Mouse (Mus musculus): ENCODE results near the gene Gm10190. TPM values are rescaled to one million over a fixed set of nuclear protein-coding genes. Genes with fewer than 3 reads are reported as not detected.
"Not testable (repeated sequence)": the region's sequence is repeated elsewhere in the genome, so short reads cannot be mapped to it uniquely, and the experiment has no call there.

Gene Gm10190
- polyA plus RNA-seq, 2 experiments: not detected

- Histone ChIP-seq H3K27ac (no peak overlapping the region), H3K4me3 (ENCODE audit: insufficient read depth in 1 of 2, low read depth in 2 of 2, low read length in 2 of 2) (peak overlapping the region; percentile 23 to 63), H3K4me1 (replicated peaks; ENCODE audit: control insufficient read depth in 2 of 2, insufficient read depth in 2 of 2, low read length in 1 of 2) (peaks cover 0 to 5% of the 10 kb centered on the region in 2 experiments; a peak in 1 of 4 replicates), H3K9me3 (ENCODE audit: control insufficient read depth, low read length) (no peaks in the 10 kb centered on the region), H3K36me3 (replicated peaks; ENCODE audit: control insufficient read depth, insufficient read depth, low read depth) (no peaks in the 10 kb centered on the region), H3K9ac (replicated peaks) (no peak overlapping the region), H3K4me2 (ENCODE audit: low read depth) (peak overlapping the region; percentile 40), H3K27me3 (ENCODE audit: control insufficient read depth, insufficient read depth, low read length) (no peaks in the 10 kb centered on the region)
- 12% methylated on average over 17 of the region's 17 CpGs for WGBS (ENCODE audit: insufficient replicate concordance)
- DNase-seq (ENCODE audit: low read depth in 3 of 3, low spot score in 3 of 3): peak; percentile 31 to 38 (median 33)
- no peak for TF ChIP-seq EP300 (IDR thresholded peaks at IDR 0.05; ENCODE audit: low read depth)
- peak; percentile 47 for TF ChIP-seq CTCF (IDR thresholded peaks at IDR 0.05; ENCODE audit: low read depth)
- peak; percentile 68 for ATAC-seq (ENCODE audit: insufficient read depth)
Measured at GRCm38 (mm10) chr17:80391423-80392403, 18.4 kb upstream of the Gm10190 start.

DNA sequence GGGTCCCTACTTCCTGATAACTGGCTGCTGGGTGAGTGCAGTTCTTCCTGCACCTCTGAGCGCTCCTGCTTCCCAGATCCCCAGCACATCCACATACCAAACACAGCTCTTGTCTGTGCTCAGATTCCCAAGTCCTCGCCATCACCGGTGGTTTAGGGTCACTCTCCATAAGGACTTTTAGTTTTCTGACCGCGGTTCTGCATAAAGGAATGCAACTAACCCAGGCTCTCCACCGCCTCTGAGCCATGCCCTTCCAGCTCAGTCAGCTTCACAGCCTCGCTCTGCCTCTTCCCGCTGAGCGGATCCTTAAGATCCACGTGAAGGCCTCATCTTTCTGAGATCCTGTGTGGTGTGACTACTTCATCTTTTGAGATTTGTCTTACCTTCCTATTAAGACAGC, 16.7 kb upstream of the Gm10190 start:
- Histone ChIP-seq H3K4me3 (ENCODE audit: insufficient read depth in 1 of 2, low read depth in 2 of 2, low read length in 2 of 2) (no peak overlapping the region), H3K36me3 (replicated peaks; ENCODE audit: control insufficient read depth, insufficient read depth, low read depth) (no peaks in the 10 kb centered on the region), H3K9ac (replicated peaks) (no peak overlapping the region), H3K27me3 (ENCODE audit: control insufficient read depth, insufficient read depth, low read length) (no peaks in the 10 kb centered on the region), H3K27ac (no peak overlapping the region), H3K4me1 (replicated peaks; ENCODE audit: control insufficient read depth in 2 of 2, insufficient read depth in 2 of 2, low read length in 1 of 2) (peaks cover 0 to 5% of the 10 kb centered on the region in 2 experiments; a peak in 1 of 4 replicates), H3K9me3 (ENCODE audit: control insufficient read depth, low read length) (no peaks in the 10 kb centered on the region), H3K4me2 (ENCODE audit: low read depth) (no peak overlapping the region)
- no peak for TF ChIP-seq CTCF (IDR thresholded peaks at IDR 0.05; ENCODE audit: low read depth)
- no peak for TF ChIP-seq EP300 (IDR thresholded peaks at IDR 0.05; ENCODE audit: low read depth)
- WGBS (ENCODE audit: insufficient replicate concordance): 54% methylated on average over 10 of the region's 10 CpGs
- ATAC-seq (ENCODE audit: insufficient read depth): no peak
- DNase-seq (ENCODE audit: low read depth in 3 of 3, low spot score in 3 of 3): no peak

DNA sequence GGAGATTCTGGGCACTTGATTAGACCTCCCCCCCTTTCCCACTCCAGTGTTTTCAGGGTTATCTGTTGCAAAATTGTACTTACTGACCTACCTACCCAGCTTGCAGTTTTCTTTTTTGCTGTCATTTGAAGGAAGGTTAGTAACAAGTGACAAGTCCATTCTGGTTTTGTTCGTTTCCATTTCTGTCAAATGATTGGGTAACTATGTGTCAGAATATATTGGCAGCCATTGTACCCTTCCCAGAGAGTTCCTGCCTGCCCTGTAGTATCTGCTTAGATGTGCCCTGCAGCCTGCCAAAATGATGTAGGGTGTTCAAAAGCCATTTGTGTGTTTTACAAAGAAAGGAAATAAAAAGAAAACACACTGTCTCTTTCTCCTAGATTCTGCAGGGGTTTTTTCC, 12.3 kb upstream of the Gm10190 start:
- Histone ChIP-seq H3K9me3 (ENCODE audit: control insufficient read depth, low read length) (no peaks in the 10 kb centered on the region), H3K4me2 (ENCODE audit: low read depth) (no peak overlapping the region), H3K27me3 (ENCODE audit: control insufficient read depth, insufficient read depth, low read length) (no peaks in the 10 kb centered on the region), H3K4me3 (ENCODE audit: insufficient read depth in 1 of 2, low read depth in 2 of 2, low read length in 2 of 2) (no peak overlapping the region), H3K9ac (replicated peaks) (no peak overlapping the region), H3K36me3 (replicated peaks; ENCODE audit: control insufficient read depth, insufficient read depth, low read depth) (no peaks in the 10 kb centered on the region), H3K27ac (no peak overlapping the region), H3K4me1 (replicated peaks; ENCODE audit: control insufficient read depth in 2 of 2, insufficient read depth in 2 of 2, low read length in 1 of 2) (no peaks in the 10 kb centered on the region)
- TF ChIP-seq EP300 (IDR thresholded peaks at IDR 0.05; ENCODE audit: low read depth) (no peak), CTCF (IDR thresholded peaks at IDR 0.05; ENCODE audit: low read depth) (no peak)
- no peak for ATAC-seq (ENCODE audit: insufficient read depth)
- 49% methylated on average over 1 of the region's 1 CpGs for WGBS (ENCODE audit: insufficient replicate concordance)
- no peak for DNase-seq (ENCODE audit: low read depth in 3 of 3, low spot score in 3 of 3)

DNA sequence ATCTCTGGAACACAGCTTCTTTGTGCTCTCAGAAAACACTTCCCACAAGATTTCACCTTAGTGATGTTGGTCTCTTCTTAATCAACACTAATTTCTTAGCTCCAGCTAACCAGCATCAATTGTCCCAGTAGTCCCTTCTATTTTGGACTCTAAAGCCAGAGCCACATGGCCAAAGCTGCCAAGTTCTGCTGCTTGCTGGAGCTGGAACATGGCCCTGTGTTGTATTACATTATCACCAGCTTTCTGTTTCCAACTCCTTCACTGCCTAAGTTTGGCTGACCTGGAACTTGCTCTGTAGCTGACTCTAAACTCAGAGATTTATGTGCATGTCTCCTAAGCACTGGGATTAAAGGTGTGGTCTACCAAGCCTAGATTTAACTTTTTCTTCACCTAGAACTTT, 5.0 kb upstream of the Gm10190 start:
- ATAC-seq (ENCODE audit: insufficient read depth); H3K9me3 ChIP-seq (ENCODE audit: control insufficient read depth, low read length); H3K4me2 ChIP-seq (ENCODE audit: low read depth); H3K4me1 ChIP-seq (replicated peaks; ENCODE audit: control insufficient read depth in 2 of 2, insufficient read depth in 2 of 2, low read length in 1 of 2); H3K27ac ChIP-seq; H3K9ac ChIP-seq (replicated peaks); H3K36me3 ChIP-seq (replicated peaks; ENCODE audit: control insufficient read depth, insufficient read depth, low read depth); H3K4me3 ChIP-seq (ENCODE audit: insufficient read depth in 1 of 2, low read depth in 2 of 2, low read length in 2 of 2); DNase-seq (ENCODE audit: low read depth in 3 of 3, low spot score in 3 of 3): not testable (repeated sequence)
- H3K27me3 ChIP-seq (ENCODE audit: control insufficient read depth, insufficient read depth, low read length): peaks cover 12% of the 10 kb centered on the region

- 25% methylated on average over 29 of the region's 29 CpGs for WGBS (ENCODE audit: insufficient replicate concordance)
- Histone ChIP-seq H3K9me3 (ENCODE audit: control insufficient read depth, low read length) (no peaks in the 10 kb centered on the region), H3K36me3 (replicated peaks; ENCODE audit: control insufficient read depth, insufficient read depth, low read depth) (no peaks in the 10 kb centered on the region), H3K4me1 (replicated peaks; ENCODE audit: control insufficient read depth in 2 of 2, insufficient read depth in 2 of 2, low read length in 1 of 2) (0 out of 4 replicates have a peak, but pooled peaks cover 0 to 2% of the 10 kb centered on the region in 2 experiments), H3K4me2 (ENCODE audit: low read depth) (peak overlapping the region; percentile 59), H3K4me3 (ENCODE audit: insufficient read depth in 1 of 2, low read depth in 2 of 2, low read length in 2 of 2) (peak overlapping the region in 1 of 2 experiments; percentile 23; a peak in 2 of 4 replicates), H3K9ac (replicated peaks) (no peak overlapping the region; the same call in 1 of the 2 replicates), H3K27me3 (ENCODE audit: control insufficient read depth, insufficient read depth, low read length) (peaks cover 17% of the 10 kb centered on the region), H3K27ac (no peak overlapping the region)
- ATAC-seq (ENCODE audit: insufficient read depth): peak; percentile 36; the same call in 1 of the 2 replicates
- TF ChIP-seq CTCF (IDR thresholded peaks at IDR 0.05; ENCODE audit: low read depth) (no peak), EP300 (IDR thresholded peaks at IDR 0.05; ENCODE audit: low read depth) (no peak)
- DNase-seq (ENCODE audit: low read depth in 3 of 3, low spot score in 3 of 3): no peak
Measured at GRCm38 (mm10) chr17:80373726-80374096, 370 bp upstream of the Gm10190 start.
